Mouse (Mus musculus) layer of hippocampus, adult 2 months (tissue): ENCODE measurements around the gene Atp6v0a2. TPM values are rescaled to one million over a fixed set of nuclear protein-coding genes. Genes with fewer than 3 reads are reported as not detected.
A peak's percentile ranks its signal among the peaks of the same experiment; 100 is the strongest.
"Not testable (repeated sequence)": the region's sequence is repeated elsewhere in the genome, so short reads cannot be mapped to it uniquely, and the experiment has no call there.

Experiments
- DNase-seq, 2 experiments: peaks; one replicate each; pipeline ENCODE4 v3.0.0; 2022; ENCODE audit warnings: low spot score in 2 of 2
- H3K27ac ChIP-seq: fragments of 200-600 bp; 2 replicates; pipeline ENCODE4 v1.8.1; 2022
- H3K4me3 ChIP-seq: fragments of 200-600 bp; 2 replicates; pipeline ENCODE4 v1.8.1; 2022; ENCODE audit warnings: mild to moderate bottlenecking
- CTCF ChIP-seq: fragments of 200-600 bp; conservative IDR thresholded peaks from 2 replicates; pipeline ENCODE4 v1.8.1; 2022; ENCODE audit warnings: antibody characterized with exemption, mild to moderate bottlenecking, moderate library complexity
- total RNA-seq, 2 experiments: library from RNA; stranded (reverse); gene quantifications; 2 replicates each; pipeline ENCODE4 v1.2.3; 2021

Atp6v0a2 gene
- total RNA-seq, 2 experiments from 2014 or later: 54.3 to 63.9 TPM

DNA sequence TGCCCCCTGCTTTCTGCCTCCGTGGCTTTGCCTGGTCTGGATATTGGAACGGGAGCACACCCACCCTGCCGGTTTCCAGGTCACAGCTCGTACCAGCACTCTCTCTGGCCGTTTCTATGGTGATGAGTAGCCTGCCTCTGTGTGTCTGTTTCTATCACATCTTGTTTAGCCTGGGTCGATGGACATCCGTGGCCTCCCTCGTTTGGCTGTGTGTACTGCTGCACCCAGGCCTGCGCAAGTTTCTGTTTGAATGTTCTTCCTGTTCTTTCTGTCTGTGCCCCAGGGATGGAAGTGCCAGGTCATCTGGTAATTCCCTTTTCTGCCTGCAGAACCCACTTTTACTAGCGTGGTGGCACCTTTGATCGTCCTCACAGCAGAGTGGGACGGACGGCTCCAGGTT lies 7.0 kb upstream of the Atp6v0a2 start:
- H3K27ac ChIP-seq: peak overlapping the region; percentile 53; the same call in 1 of the 2 replicates
- DNase-seq: peak in 1 of 2 experiments; percentile 22
- no peak for TF ChIP-seq CTCF
- H3K4me3 ChIP-seq: no peak overlapping the region

DNA sequence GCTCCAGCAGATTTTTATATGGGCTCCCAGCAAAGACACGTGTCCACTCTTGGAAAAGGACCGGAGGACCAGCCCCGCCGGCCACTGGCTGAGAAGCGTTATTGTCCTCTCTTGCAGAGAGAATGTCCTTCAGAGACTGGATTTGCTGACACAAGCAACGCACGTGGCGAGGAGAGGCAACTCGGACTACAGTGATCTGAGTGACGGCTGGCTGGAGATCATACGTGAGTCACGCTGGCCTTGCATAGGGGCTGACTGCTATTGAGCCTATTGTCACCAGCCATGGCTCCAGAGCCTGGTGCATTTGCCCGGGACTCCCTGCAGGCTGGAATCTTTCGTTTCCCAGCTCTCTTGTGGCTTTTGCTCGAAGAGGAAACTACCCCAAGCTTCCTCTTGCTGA lies 5.5 kb upstream of the Atp6v0a2 start:
- Histone ChIP-seq H3K27ac (peak overlapping the region; percentile 28; the same call in 1 of the 2 replicates), H3K4me3 (no peak overlapping the region)
- no peak for TF ChIP-seq CTCF
- DNase-seq: no peak

DNA sequence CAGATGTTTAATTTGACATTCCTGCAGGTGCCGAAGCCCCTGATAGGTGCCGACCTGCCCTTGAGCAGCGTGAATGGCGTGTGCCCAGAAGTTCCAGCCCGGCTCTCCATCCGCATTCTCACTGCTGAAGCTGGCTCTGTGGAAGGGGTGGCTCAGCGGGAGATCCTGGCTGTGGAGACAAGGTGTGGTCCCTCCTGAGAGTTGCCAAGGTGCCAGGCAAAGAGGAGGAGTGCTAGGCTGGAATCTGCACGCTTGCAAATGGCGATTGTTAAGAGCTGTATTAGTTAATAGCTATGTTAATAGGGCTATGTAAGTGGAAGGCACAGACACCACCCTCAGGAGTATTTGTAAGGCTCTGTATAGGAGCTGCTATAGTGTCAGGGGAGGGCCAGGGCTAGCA lies 4.1 kb upstream of the Atp6v0a2 start:
- no peak for DNase-seq
- Histone ChIP-seq H3K27ac (no peak overlapping the region), H3K4me3 (no peak overlapping the region)
- no peak for TF ChIP-seq CTCF

DNA sequence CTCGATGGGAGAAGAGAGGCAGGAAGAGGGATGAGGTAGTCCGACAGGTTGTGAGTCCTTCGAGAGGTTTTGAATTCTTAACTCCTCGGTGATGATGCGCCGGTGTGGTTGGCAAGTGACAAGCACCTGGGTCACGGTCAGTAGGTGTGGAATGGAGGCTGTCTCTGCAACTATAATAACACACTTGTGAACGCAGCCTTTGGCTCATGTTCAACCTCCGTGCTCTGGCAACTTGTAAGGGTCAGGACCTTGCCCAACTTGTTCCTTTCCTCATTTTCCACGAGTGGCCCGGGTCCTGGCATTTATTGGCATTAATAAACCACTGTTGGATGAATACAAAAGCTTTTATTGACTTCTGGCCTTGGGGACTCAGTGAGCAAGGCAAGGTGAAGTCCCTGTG lies 1.3 kb downstream of the Atp6v0a2 start:
- peak overlapping the region; percentile 85 for H3K27ac ChIP-seq
- DNase-seq: no peak
- peak overlapping the region; percentile 98 for H3K4me3 ChIP-seq
- no peak for TF ChIP-seq CTCF

DNA sequence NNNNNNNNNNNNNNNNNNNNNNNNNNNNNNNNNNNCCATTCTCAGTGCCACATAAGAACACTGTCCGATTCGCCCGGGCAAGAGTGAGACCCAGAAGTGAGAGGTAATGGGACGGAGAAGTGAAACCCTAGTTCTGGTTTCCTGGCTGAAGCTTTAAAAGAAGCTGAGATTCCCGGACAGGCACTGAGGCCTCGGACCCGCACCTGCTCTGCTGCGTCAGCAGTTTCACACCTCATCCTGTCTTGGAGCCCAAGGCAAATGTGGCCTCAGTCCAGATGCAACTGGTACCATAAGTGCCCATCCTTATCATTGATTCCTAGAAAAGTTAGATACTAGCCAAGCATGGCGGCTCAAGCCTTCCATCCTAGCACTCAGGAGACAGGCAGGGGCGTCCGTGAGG lies 3.3 kb downstream of the Atp6v0a2 start:
- Histone ChIP-seq H3K27ac (no peak overlapping the region), H3K4me3 (no peak overlapping the region)

DNA sequence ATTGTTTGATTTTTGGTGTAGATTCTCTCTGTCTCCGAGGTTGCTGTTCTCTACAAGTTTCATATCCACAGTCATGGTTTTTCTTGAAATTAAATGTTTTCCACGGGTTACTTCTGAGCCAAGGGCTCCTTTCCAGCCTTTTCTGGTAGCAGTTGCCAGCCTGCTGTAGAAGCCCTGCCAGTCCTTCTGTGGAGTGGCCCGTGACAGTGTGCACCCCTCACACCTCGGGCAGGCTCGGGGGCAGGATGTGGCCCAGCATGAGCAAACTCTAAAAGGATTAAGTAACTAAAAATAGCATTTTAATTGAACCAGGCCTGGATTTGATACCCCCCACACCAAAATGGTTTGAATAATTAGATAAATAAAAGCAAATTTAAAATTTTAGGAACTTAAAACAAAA lies 4.1 kb downstream of the Atp6v0a2 start:
- Histone ChIP-seq H3K4me3 (no peak overlapping the region), H3K27ac (no peak overlapping the region)
- DNase-seq: no peak
- TF ChIP-seq CTCF: no peak

More for the DNA sequence above, 3.3 kb downstream of the Atp6v0a2 start:
- no peak for DNase-seq
- no peak for TF ChIP-seq CTCF

DNA sequence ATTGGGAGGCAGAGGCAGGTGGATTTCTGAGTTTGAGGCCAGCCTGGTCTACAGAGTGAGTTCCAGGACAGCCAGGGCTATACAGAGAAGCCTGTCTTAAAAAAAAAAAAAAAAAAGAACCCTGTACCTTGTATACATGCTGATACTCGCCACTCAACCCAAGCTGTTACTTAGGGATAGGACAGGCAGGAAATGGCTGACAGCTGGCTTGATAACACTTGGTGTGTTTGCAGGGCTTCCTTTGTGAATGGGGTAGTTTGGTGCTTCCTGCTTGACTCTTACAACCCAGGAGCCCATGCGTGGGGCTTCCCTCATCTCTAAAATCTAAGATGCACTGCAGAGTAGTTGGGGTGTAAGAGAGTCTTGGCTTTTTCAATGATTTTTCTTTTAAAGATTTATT lies 5.0 kb downstream of the Atp6v0a2 start:
- no peak for TF ChIP-seq CTCF
- no peak for DNase-seq
- no peak overlapping the region for H3K4me3 ChIP-seq
- no peak overlapping the region for H3K27ac ChIP-seq

DNA sequence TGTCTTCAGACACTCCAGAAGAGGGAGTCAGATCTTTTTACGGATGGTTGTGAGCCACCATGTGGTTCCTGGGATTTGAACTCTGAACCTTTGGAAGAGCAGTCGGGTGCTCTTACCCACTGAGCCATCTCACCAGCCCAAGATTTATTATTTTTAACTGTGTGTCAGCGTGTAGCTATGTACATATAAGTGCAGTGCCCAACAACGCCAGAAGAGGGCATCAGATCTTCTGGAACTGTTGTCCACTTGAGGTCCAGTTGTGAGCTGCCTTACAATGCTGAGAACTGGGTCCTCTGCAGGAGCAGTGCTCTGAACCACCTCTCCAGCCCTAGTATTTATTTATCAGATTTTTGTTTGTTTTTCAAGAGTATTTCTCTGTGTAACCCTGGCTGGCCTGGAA lies 6.7 kb downstream of the Atp6v0a2 start:
- not testable (repeated sequence) for H3K27ac ChIP-seq, DNase-seq, H3K4me3 ChIP-seq
- TF ChIP-seq CTCF: peak; percentile 67

DNA sequence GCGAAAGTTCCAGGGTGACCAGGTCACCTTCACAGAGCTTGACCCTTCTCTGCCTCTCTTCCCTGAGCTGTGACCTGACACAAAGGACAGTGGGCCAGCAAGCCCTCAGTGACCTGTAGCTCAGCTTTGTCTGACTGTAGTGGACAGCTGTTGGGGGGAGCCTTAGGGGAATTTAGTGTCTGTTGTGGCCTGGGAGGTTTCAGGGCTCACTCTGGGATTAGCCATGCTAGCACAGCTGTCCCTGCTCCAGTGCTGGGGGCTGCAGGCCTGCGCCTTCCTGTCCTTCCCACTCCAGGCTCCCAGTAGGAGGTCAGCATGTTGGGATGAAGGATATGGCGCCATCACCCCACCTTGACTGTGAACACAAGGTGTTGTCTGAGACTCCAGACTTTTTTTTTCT lies 7.8 kb downstream of the Atp6v0a2 start:
- H3K4me3 ChIP-seq: no peak overlapping the region
- H3K27ac ChIP-seq: no peak overlapping the region
- no peak for DNase-seq
- TF ChIP-seq CTCF: no peak

DNA sequence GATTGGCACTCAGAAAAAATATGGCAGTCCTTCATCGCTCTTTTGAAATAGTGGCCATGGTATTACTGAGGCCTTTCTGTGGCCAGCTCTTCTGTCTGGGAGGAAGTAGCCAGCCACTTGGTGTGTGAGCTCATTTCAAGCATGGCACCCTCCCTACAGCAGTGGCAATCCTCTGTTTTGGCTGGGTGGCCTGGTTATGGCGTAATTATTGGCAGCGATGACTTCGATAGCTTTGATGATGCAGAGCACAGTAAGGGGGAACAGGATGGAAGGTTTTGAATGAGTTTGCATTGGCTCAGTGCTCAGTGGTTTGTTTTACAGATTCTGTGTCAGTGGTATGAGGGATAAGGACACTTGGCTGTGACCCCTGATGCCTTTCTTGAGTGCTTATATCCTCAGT lies 8.3 kb downstream of the Atp6v0a2 start:
- no peak for DNase-seq
- TF ChIP-seq CTCF: no peak
- Histone ChIP-seq H3K4me3 (no peak overlapping the region), H3K27ac (no peak overlapping the region)

DNA sequence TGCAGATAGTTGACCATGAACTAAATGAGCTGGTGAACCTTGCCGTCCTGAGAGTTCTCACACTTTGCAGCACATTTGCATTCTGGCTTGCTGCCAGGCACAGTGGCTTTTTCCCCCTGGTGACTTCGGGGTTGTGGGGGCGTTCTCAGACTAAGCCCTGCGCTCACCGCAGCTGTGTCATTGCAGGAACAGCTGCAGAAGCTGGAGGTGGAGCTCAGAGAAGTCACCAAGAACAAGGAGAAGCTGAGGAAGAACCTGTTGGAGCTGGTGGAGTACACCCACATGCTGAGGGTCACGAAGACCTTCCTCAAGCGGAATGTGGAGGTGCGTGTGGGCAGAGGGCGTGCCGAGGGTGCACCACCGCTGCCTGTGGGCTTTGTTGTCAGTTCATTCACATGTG lies 8.9 kb downstream of the Atp6v0a2 start:
- Histone ChIP-seq H3K27ac (no peak overlapping the region), H3K4me3 (no peak overlapping the region)
- DNase-seq: no peak
- TF ChIP-seq CTCF: no peak

DNA sequence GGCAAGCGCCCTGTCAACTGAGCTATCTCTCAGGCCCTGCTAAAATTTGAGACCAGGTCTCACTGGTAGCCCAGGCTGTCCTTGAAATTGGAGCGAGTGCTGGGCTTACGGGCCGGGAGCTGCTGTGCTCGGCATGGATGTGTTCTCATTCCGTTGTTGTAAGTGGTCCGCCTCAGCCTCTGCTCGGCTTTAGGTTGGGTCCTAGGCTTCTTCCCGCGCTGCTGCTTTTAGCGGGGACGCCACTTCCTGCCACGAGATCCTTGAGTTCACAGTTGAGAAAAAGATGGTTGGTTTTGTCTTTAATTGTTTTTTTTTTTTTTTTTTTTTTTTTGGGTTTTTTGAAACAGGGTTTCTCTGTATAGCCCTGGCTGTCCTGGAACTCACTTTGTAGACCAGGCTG lies 9.5 kb downstream of the Atp6v0a2 start:
- no peak for DNase-seq

DNA sequence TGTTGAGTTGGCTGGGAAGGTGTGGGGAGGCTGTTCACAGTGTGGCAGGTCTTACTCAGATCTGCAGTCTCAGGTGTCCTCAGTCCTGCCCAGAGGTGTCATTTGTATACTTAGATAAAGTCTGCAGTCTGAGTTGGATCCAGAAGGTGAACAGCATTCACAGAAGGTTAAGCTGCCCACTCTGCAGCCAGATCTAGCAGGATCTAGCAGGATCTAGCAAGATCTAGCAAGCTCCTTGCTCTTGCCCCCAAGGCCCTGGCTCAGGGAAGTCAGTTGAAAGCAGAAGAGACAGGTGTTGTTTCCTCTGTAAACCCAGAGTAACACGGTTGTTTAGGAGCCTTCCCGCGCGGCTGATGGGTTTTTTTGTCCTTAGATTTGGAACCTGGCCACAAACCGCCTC lies 85.4 kb downstream of the Atp6v0a2 start:
- DNase-seq: no peak
- H3K27ac ChIP-seq: no peak overlapping the region
- H3K4me3 ChIP-seq: no peak overlapping the region
- TF ChIP-seq CTCF: no peak

More for the DNA sequence above, 9.5 kb downstream of the Atp6v0a2 start:
- Histone ChIP-seq H3K27ac (no peak overlapping the region), H3K4me3 (no peak overlapping the region)
- no peak for TF ChIP-seq CTCF

DNA sequence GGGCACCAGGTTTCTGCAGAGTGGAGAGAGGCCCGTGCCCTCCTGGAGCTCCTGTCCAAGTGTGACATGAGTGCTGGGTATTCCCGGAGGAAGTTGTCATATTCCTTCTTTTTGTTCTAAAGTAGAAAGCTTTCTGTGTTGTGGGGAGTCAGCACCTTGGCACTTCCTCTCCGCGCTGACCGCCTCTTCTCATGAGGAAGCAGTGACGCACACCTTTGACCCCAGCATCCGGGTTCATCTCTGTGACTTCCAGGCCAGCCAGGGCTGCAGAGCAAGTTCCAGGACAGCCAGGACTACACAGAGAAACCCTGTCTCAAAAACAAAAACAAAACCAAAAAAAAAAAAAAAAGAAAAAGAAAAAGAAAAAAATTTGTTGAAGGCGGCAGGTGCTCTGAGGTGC lies 86.8 kb downstream of the Atp6v0a2 start:
- Histone ChIP-seq H3K27ac (no peak overlapping the region), H3K4me3 (no peak overlapping the region)
- no peak for TF ChIP-seq CTCF
- DNase-seq: no peak

DNA sequence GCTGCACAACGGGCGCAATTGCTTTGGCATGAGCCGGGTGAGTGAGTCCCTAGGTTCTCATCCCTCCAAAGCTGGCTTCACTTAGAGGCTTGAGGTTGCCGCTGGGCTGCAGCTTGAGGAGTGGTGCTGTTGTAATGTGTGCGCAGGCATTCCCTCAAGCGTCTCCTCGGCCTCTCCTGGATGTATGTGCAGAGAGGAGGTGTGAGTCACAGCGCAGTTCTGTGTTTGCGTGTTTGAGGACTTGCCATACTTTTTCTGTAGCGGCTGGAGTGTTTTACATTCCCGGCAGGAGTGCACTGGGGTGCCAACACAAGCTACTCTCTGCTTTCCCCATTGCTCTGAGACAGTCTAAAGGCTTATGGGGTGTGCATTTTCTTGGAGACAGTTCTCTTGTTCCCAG lies 89.6 kb downstream of the Atp6v0a2 start:
- Histone ChIP-seq H3K4me3 (no peak overlapping the region), H3K27ac (no peak overlapping the region)
- DNase-seq: no peak
- TF ChIP-seq CTCF: no peak
